Mouse (Mus musculus) cortical plate, adult 2 months (tissue): ENCODE measurements around the gene Cer1.

Experiments used
- CTCF ChIP-seq: fragments of 200-500 bp; IDR thresholded peaks from 2 replicates; pipeline ENCODE4 v1.5.1; 2011; ENCODE audit warnings: mild to moderate bottlenecking, control low read depth, low read length; ENCODE audit not compliant: insufficient read depth; ENCODE audit errors: extremely low read depth
- POLR2A ChIP-seq: fragments of 200-500 bp; IDR thresholded peaks from 2 replicates; pipeline ENCODE4 v1.6.1; 2011; ENCODE audit warnings: mild to moderate bottlenecking, low read length, control low read depth; ENCODE audit not compliant: insufficient read depth; ENCODE audit errors: extremely low read depth

DNA sequence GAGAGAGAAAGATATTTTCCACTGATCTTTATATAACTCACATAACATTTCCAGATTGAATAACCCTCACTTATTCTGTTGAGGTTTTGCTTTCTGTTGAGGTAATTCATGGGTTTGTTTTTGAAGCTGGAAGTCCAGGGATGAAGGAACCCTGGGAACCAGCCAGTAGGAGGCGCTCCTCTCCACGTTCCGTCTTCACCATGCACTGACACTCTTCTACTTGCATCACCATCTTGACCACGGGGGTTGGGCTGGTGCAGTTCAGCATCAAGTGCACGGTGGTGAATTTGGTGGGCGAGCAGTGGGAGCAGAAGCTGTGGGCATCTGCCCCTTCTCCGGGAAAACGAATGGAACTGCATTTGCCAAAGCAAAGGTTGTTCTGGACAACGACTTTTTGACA is 2.4 kb downstream of the Cer1 start:
- TF ChIP-seq POLR2A (no peak), CTCF (no peak)
